ENCODE assay signal across 21 mouse cellular contexts in the genomic region with DNA sequence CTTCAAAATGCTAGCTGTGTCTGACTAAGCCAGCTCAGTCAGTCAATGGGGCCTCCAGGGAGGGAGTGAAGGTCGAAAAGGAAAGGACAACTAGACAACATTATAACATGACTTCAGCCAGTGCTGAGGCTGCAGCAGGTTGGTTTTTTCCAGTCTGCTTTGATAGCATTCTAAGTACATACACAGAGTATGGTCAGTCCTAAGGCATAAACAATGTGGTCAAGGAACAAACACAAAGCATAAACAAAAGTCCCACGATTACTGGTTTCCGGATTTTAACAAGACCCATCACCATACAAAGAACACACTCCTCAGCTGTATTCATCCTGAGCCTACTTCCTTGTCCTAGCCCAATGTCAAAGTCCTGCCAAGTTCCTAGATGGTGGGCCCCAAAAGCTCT. TPM values are rescaled to one million over a fixed set of nuclear protein-coding genes. Genes with fewer than 3 reads are reported as not detected.
"Had no signal": no experiment of that assay in that cellular context is flagged by ENCODE, and none has a peak within 500 bp of the region (broad histone marks: within the 10 kb centered on the region; RNA-seq: fewer than 3 reads in every experiment).

No protein-coding gene starts in this region.

- H3K27ac ChIP-seq: liver, embryonic 15.5 days; lung, embryonic 15.5 days; macrophage; midbrain, embryonic 12.5 days; neural tube, embryonic 12.5 days had no signal

- DNase-seq: liver, postnatal 0 days; lung, adult 2 months; lung, postnatal 14 days; lung, postnatal 36 days; midbrain, embryonic 14.5 days; retina, postnatal 1 day; right cerebral cortex, adult 18-20 months; right cerebral cortex, postnatal 25 days; right cerebral cortex, postnatal 4 days; spleen, adult 18-20 months; thymus, adult 18-20 months; thymus, postnatal 14 days; thymus, postnatal 4 days had no signal

- ATAC-seq: liver, postnatal 0 days; lung, postnatal 0 days had no signal

- H3K9ac ChIP-seq: liver, embryonic 15.5 days; liver, postnatal 0 days; lung, embryonic 15.5 days; midbrain, embryonic 12.5 days; neural tube, embryonic 12.5 days had no signal

- H3K9me3 ChIP-seq: liver, embryonic 15.5 days; lung, embryonic 15.5 days; megakaryocyte, embryonic 14.5 days; midbrain, embryonic 12.5 days; neural tube, embryonic 12.5 days had no signal

- H3K4me2 ChIP-seq: liver, embryonic 15.5 days; lung, embryonic 15.5 days; midbrain, embryonic 12.5 days; neural tube, embryonic 12.5 days had no signal

- H3K4me3 ChIP-seq: liver, embryonic 15.5 days; lung, embryonic 15.5 days; megakaryocyte, embryonic 14.5 days; midbrain, embryonic 12.5 days; neural tube, embryonic 12.5 days had no signal

- H3K27me3 ChIP-seq: liver, embryonic 15.5 days; lung, embryonic 15.5 days; megakaryocyte, embryonic 14.5 days; midbrain, embryonic 12.5 days; neural tube, embryonic 12.5 days had no signal

- H3K36me3 ChIP-seq: liver, embryonic 15.5 days; lung, embryonic 15.5 days; midbrain, embryonic 12.5 days; neural tube, embryonic 12.5 days had no signal

RNA-seq across cellular contexts. Expression of gene Gm28048, which starts 3.6 kb away (rescaled TPM):
- polyA plus RNA-seq: lung, adult 2 months; small intestine, adult 2 months had no signal

RNA-seq across cellular contexts. Expression of gene Fam161a, which starts 21.8 kb away (rescaled TPM):
- polyA plus RNA-seq: small intestine, adult 2 months had no signal
